ENCODE assay signal across 20 mouse cellular contexts in the genomic region with DNA sequence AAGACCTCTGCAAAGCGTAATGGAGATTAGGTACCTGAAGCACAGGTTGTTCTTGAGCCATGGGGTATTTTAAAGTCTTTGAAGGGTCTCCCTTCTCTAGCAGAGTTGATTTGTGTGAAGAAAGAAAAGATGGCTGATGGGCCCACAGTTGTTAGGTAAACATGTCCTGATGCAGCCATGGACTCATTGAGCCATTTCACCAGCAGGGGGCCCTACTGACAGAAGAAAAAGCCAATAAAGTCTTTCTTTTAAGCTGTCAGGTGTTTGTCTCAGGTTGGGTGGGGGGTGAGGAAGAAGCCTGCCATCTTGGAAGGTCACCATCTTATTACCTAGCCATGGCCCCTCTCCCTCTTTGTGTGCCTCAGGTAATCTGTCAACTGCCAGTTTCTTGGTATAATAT. TPM values are rescaled to one million over a fixed set of nuclear protein-coding genes. Genes with fewer than 3 reads are reported as not detected.
DNase-seq lines count a peak whose midpoint lies in the region; ATAC-seq and TF ChIP-seq lines count a peak whose summit lies in the region.
"Had no signal": no experiment of that assay in that cellular context is flagged by ENCODE, and none has a peak within 500 bp of the region (broad histone marks: within the 10 kb centered on the region; RNA-seq: fewer than 3 reads in every experiment).

No protein-coding gene starts in this region.

- no peaks in the 10 kb centered on the region for H3K27me3 ChIP-seq in heart, adult 2 months (ENCODE audit: control insufficient read depth, insufficient read depth, low read length)
- no peaks in the 10 kb centered on the region for H3K27me3 ChIP-seq in liver, adult 2 months (ENCODE audit: control insufficient read depth, insufficient read depth, low read length)
- H3K27me3 ChIP-seq in E14TG2a.4 (ENCODE audit: insufficient read depth, low read length), result peaks cover 10% of the 10 kb centered on the region; the same call in 1 of the 2 replicates
- H3K27me3 ChIP-seq in forebrain, embryonic 10.5 days (ENCODE audit: poor library complexity, severe bottlenecking), result no peaks in the 10 kb centered on the region
- H3K27me3 ChIP-seq in neural tube, embryonic 15.5 days (replicated peaks), result no peaks in the 10 kb centered on the region
- H3K27me3 ChIP-seq: liver, embryonic 13.5 days had no signal

- H3K4me1 ChIP-seq in heart, adult 2 months (ENCODE audit: control insufficient read depth, insufficient read depth, low read length), result no peaks in the 10 kb centered on the region
- no peaks in the 10 kb centered on the region for H3K4me1 ChIP-seq in liver, adult 2 months (ENCODE audit: control insufficient read depth, insufficient read depth, low read length)
- no peaks in the 10 kb centered on the region for H3K4me1 ChIP-seq in E14TG2a.4 (replicated peaks; ENCODE audit: low read depth, low read length)
- H3K4me1 ChIP-seq in forebrain, embryonic 10.5 days, result no peaks in the 10 kb centered on the region
- no peaks in the 10 kb centered on the region for H3K4me1 ChIP-seq in neural tube, embryonic 15.5 days
- H3K4me1 ChIP-seq: liver, embryonic 13.5 days; megakaryocyte, embryonic 14.5 days had no signal

- intact Hi-C loops in heart, adult 2 months (cut with DNase I), result no loop called here
- intact Hi-C loops in heart, postnatal 25 days (cut with DNase I), result no loop called here

- 66% methylated on average over 1 of the region's 1 CpGs for WGBS in heart, adult 2 months
- WGBS in liver, adult 2 months, result 73% methylated on average over 1 of the region's 1 CpGs
- 80% methylated on average over 1 of the region's 1 CpGs for WGBS in forebrain, embryonic 10.5 days
- 77% methylated on average over 1 of the region's 1 CpGs for WGBS in neural tube, embryonic 15.5 days

- H3K9ac ChIP-seq in heart, adult 2 months (ENCODE audit: low read depth, low read length), result no peak overlapping the region
- no peak overlapping the region for H3K9ac ChIP-seq in liver, adult 2 months (ENCODE audit: low read depth, low read length)
- H3K9ac ChIP-seq in neural tube, embryonic 15.5 days (replicated peaks), result no peak overlapping the region
- H3K9ac ChIP-seq: hindbrain, embryonic 14.5 days; liver, embryonic 13.5 days had no signal

- no peak overlapping the region for H3K27ac ChIP-seq in heart, adult 2 months
- H3K27ac ChIP-seq in liver, adult 2 months (replicated peaks; ENCODE audit: insufficient read depth, low read depth, low read length), result no peak overlapping the region
- no peak overlapping the region for H3K27ac ChIP-seq in forebrain, embryonic 10.5 days
- no peak overlapping the region for H3K27ac ChIP-seq in neural tube, embryonic 15.5 days (replicated peaks)
- H3K27ac ChIP-seq: hindbrain, embryonic 14.5 days; liver, embryonic 13.5 days had no signal

- peaks cover 5% of the 10 kb centered on the region; the same call in 1 of the 2 replicates for H3K9me3 ChIP-seq in E14TG2a.4 (ENCODE audit: low read length)
- H3K9me3 ChIP-seq in forebrain, embryonic 10.5 days, result peaks cover 5% of the 10 kb centered on the region; the same call in 1 of the 2 replicates
- H3K9me3 ChIP-seq in neural tube, embryonic 15.5 days (replicated peaks), result no peaks in the 10 kb centered on the region
- H3K9me3 ChIP-seq: liver, embryonic 13.5 days had no signal

- no peak for TF ChIP-seq POLR2A in heart, adult 2 months (IDR thresholded peaks at IDR 0.05; ENCODE audit: insufficient read depth, low read depth, low read length)
- TF ChIP-seq POLR2A in liver, adult 2 months (IDR thresholded peaks at IDR 0.05; ENCODE audit: extremely low read depth, insufficient read depth, low read length), result no peak

- ATAC-seq in neural tube, embryonic 15.5 days (ENCODE audit: low FRiP score), result no peak
- ATAC-seq: midbrain, embryonic 16.5 days had no signal

- no peaks in the 10 kb centered on the region for H3K79me2 ChIP-seq in heart, adult 2 months (replicated peaks; ENCODE audit: control insufficient read depth, insufficient read depth, low read length)
- no peaks in the 10 kb centered on the region for H3K79me2 ChIP-seq in liver, adult 2 months (ENCODE audit: control insufficient read depth, insufficient read depth, low read length)

- no peak overlapping the region for H3K4me3 ChIP-seq in heart, adult 2 months
- no peak overlapping the region for H3K4me3 ChIP-seq in liver, adult 2 months (ENCODE audit: insufficient read depth, low read depth, low read length)
- H3K4me3 ChIP-seq in E14TG2a.4 (replicated peaks; ENCODE audit: low read length), result no peak overlapping the region
- H3K4me3 ChIP-seq in forebrain, embryonic 10.5 days, result no peak overlapping the region
- no peak overlapping the region for H3K4me3 ChIP-seq in neural tube, embryonic 15.5 days (replicated peaks)
- H3K4me3 ChIP-seq: liver, embryonic 13.5 days; megakaryocyte, embryonic 14.5 days had no signal

- no peak overlapping the region for H3K4me2 ChIP-seq in neural tube, embryonic 15.5 days
- H3K4me2 ChIP-seq: hindbrain, embryonic 14.5 days; liver, embryonic 13.5 days had no signal

- DNase-seq in heart, adult 2 months, result no peak
- no peak for DNase-seq in heart, postnatal 25 days (ENCODE audit: low spot score)
- no peak for DNase-seq in liver, adult 2 months (ENCODE audit: extremely low read depth, low read depth, low spot score)
- no peak for DNase-seq in liver
- peak; percentile 59 for DNase-seq in lung, postnatal 36 days
- DNase-seq in forebrain, embryonic 10.5 days (ENCODE audit: extremely low spot score, low spot score), result no peak
- DNase-seq: cerebellum, adult 2 months; kidney, adult 8-10 months; liver, embryonic 13.5 days; right cerebral cortex, postnatal 25 days; thymus, adult 18-20 months had no signal

- H3K36me3 ChIP-seq in heart, adult 2 months (ENCODE audit: control insufficient read depth, insufficient read depth, low read length), result no peaks in the 10 kb centered on the region
- no peaks in the 10 kb centered on the region for H3K36me3 ChIP-seq in liver, adult 2 months (ENCODE audit: control insufficient read depth, insufficient read depth, low read length)
- H3K36me3 ChIP-seq in E14TG2a.4 (ENCODE audit: insufficient read depth, low read length), result no peaks in the 10 kb centered on the region
- H3K36me3 ChIP-seq in forebrain, embryonic 10.5 days (replicated peaks), result no peaks in the 10 kb centered on the region
- no peaks in the 10 kb centered on the region for H3K36me3 ChIP-seq in neural tube, embryonic 15.5 days
- H3K36me3 ChIP-seq: liver, embryonic 13.5 days had no signal

- no peak for TF ChIP-seq EP300 in heart, adult 2 months (IDR thresholded peaks at IDR 0.05; ENCODE audit: insufficient read depth, low read depth, low read length)

- peak; percentile 44 for TF ChIP-seq CTCF in heart, adult 2 months (IDR thresholded peaks at IDR 0.05)
- TF ChIP-seq CTCF in liver, adult 2 months (IDR thresholded peaks at IDR 0.05; ENCODE audit: low read depth, low read length), result peak; percentile 1; the same call in 1 of the 2 replicates
- 0 out of 2 replicates have a peak, but pooled peaks have one; percentile 26 for TF ChIP-seq CTCF in E14TG2a.4 (conservative IDR thresholded peaks at IDR 0.05; ENCODE audit: low read length)

RNA-seq across cellular contexts. Expression of a gene that starts 30.7 kb away (rescaled TPM):
- not detected for total RNA-seq in heart, adult 2 months (2021)
- not detected in 2 replicates for polyA plus RNA-seq in heart, adult 2 months (2012; rRNA removed)
- total RNA-seq in heart, postnatal 25 days (2021), result under 1 TPM in 1 of 2 experiments, not detected in 1; 0.06 TPM
- 0.07 and 0.09 TPM in 2 replicates for total RNA-seq in liver, adult 2 months (2014; rRNA removed)
- polyA plus RNA-seq in liver, adult 2 months (2012; rRNA removed), result not detected in 2 replicates
- polyA plus RNA-seq in forebrain, embryonic 10.5 days (2016; fragmentation: Nextera tagmentation; extraction: Ambion mirVana), result not detected in 2 replicates
- polyA plus RNA-seq in neural tube, embryonic 15.5 days (2015; fragmentation: Nextera tagmentation; extraction: Ambion mirVana), result 17.3 and 17.6 TPM in 2 replicates
- total RNA-seq: granulocyte monocyte progenitor cell, adult 5-6 weeks had no signal
- polyA plus RNA-seq: C2C12; forebrain, embryonic 11.5 days; heart, postnatal 0 days; liver, embryonic 13.5 days had no signal

Comparison
In these comparisons a context has a peak if more than half of its experiments do, and no peak if none do; other contexts are left out.
1. RNA of a gene that starts 30.7 kb away (polyA plus RNA-seq): 17.3 to 17.6 TPM in neural tube, embryonic 15.5 days; not detected in heart, adult 2 months, not detected in liver, adult 2 months and not detected in forebrain, embryonic 10.5 days; every median in the first group is over 10 times any median in the second.
2. Peak in every context shown above with its lines, with median percentiles within 50 percentile points of each other: CTCF ChIP-seq.